Mouse (Mus musculus) thymus, adult 2 months (tissue): ENCODE data around the gene Qrfp.

Experiments
- CTCF ChIP-seq: fragments of 200-500 bp; IDR thresholded peaks from 2 replicates; pipeline ENCODE4 v1.5.1; 2012; ENCODE audit warnings: mild to moderate bottlenecking, control low read depth, low read length, moderate library complexity, borderline replicate concordance; ENCODE audit not compliant: control insufficient read depth, poor library complexity, insufficient read depth; ENCODE audit errors: extremely low read depth
- POLR2A ChIP-seq: fragments of 200-500 bp; IDR thresholded peaks from 2 replicates; pipeline ENCODE4 v1.6.1; 2012; ENCODE audit warnings: mild to moderate bottlenecking, low read length, control low read depth, moderate library complexity; ENCODE audit not compliant: control insufficient read depth, poor library complexity, insufficient read depth; ENCODE audit errors: extremely low read depth

GRCm38 (mm10) chr2:31779258-31779657, 31.1 kb downstream of the Qrfp start:
- TF ChIP-seq POLR2A, result no peak
- TF ChIP-seq CTCF, result no peak
